Mouse (Mus musculus): ENCODE measurements around the gene Trir. TPM values are rescaled to one million over a fixed set of nuclear protein-coding genes. Genes with fewer than 3 reads are reported as not detected.

The Trir gene
- 10 to 100 TPM; 71.9 to 73.6 TPM for total RNA-seq (2021)
- long read RNA-seq, experiment 1, transcript Trir-201 (3 exons, 902 nt): major isoform, 36 of 55 reads
- long read RNA-seq, experiment 1, partial matches to known transcripts: 15 of 55 reads
- long read RNA-seq, experiment 1, other reads (novel, unspliced or antisense): 4 of 55 reads
- long read RNA-seq, experiment 2, transcript Trir-201 (3 exons, 902 nt): major isoform, 39 of 60 reads
- long read RNA-seq, experiment 2, partial matches to known transcripts: 16 of 60 reads
- long read RNA-seq, experiment 2, other reads (novel, unspliced or antisense): 5 of 60 reads

GRCm38 (mm10) chr8:85026670-85027515, at the start of gene Trir:
TSS of gene Trir (plus strand) at chr8:85026823.
- intact Hi-C loops (cut with DNase I): no loop called here
- DNase-seq: peak; percentile 95 to 97

- DNase-seq: peak; percentile 44 to 73
- intact Hi-C loops (cut with DNase I): no loop called here
These were observed 49.0 kb upstream of the Trir start for GRCm38 (mm10) chr8:84977435-84978247.

- intact Hi-C loops (cut with DNase I): no loop called here
- peak; percentile 95 for DNase-seq
These were observed 48.2 kb upstream of the Trir start, which contains the start of gene Junb for GRCm38 (mm10) chr8:84978248-84978940. TSS of gene Junb (minus strand) at chr8:84978718.

GRCm38 (mm10) chr8:84979599-84980421, 46.8 kb upstream of the Trir start:
- intact Hi-C loops (cut with DNase I): no loop called here
- DNase-seq: peak; percentile 88 to 89

- DNase-seq: peak; percentile 59 to 64
- intact Hi-C loops (cut with DNase I): no loop called here
These were observed 45.8 kb upstream of the Trir start for GRCm38 (mm10) chr8:84980622-84981358.

- intact Hi-C loops (cut with DNase I): no loop called here
- DNase-seq: no peak
These were observed 44.8 kb upstream of the Trir start for GRCm38 (mm10) chr8:84981644-84982498.

GRCm38 (mm10) chr8:84982499-84983011, 44.1 kb upstream of the Trir start:
- DNase-seq: no peak
- intact Hi-C loops (cut with DNase I): no loop called here

GRCm38 (mm10) chr8:84984294-84985048, 42.2 kb upstream of the Trir start:
- DNase-seq: no peak
- intact Hi-C loops (cut with DNase I): no loop called here

GRCm38 (mm10) chr8:84985049-84985683, 41.5 kb upstream of the Trir start:
- intact Hi-C loops (cut with DNase I): no loop called here

GRCm38 (mm10) chr8:84985684-84986378, 40.8 kb upstream of the Trir start:
- intact Hi-C loops (cut with DNase I): no loop called here
- DNase-seq: peak; percentile 72 to 79

More at GRCm38 (mm10) chr8:84985049-84985683, 41.5 kb upstream of the Trir start:
- no peak for DNase-seq

GRCm38 (mm10) chr8:84986379-84986945, 40.2 kb upstream of the Trir start:
- DNase-seq: no peak
- intact Hi-C loops (cut with DNase I): no loop called here

- no peak for DNase-seq
- intact Hi-C loops (cut with DNase I): no loop called here
These were observed 39.2 kb upstream of the Trir start for GRCm38 (mm10) chr8:84987388-84987787.

GRCm38 (mm10) chr8:84987903-84988302, 38.7 kb upstream of the Trir start:
- intact Hi-C loops (cut with DNase I): no loop called here
- DNase-seq: no peak

GRCm38 (mm10) chr8:84989311-84989731, 37.3 kb upstream of the Trir start:
- peak in 1 of 2 experiments; percentile 66 for DNase-seq
- intact Hi-C loops (cut with DNase I): no loop called here

GRCm38 (mm10) chr8:84989810-84990209, 36.8 kb upstream of the Trir start:
- peak; percentile 92 to 94 for DNase-seq
- intact Hi-C loops (cut with DNase I): loop anchor here (1.0 to 2.0 kb wide), 2 partner anchors 16 to 45 kb away; no protein-coding TSS in a partner anchor
